Mouse (Mus musculus): ENCODE results near the gene S100a11. TPM values are rescaled to one million over a fixed set of nuclear protein-coding genes. Genes with fewer than 3 reads are reported as not detected.

S100a11 gene
- total and polyA plus RNA-seq, 3 experiments: 47.2 to 468 (median 75.2) TPM

GRCm38 (mm10) chr3:93497131-93497530, 23.2 kb upstream of the S100a11 start:
- dilution Hi-C loops (cut with MboI; ENCODE audit: extremely low pct_ligation_motif_present, extremely low pct_unique_long_range_greater_than_20kb, low sequenced_read_pairs) (no loop called here), in situ Hi-C loops (cut with MboI; ENCODE audit: low pct_ligation_motif_present, low pct_unique_long_range_greater_than_20kb, low sequenced_read_pairs) (loop anchor here (10.0 kb wide), 2 partner anchors 132 to 362 kb away; no protein-coding TSS in a partner anchor)
- H3K4me3 ChIP-seq (replicated peaks in 1 of 3; ENCODE audit: low read depth in 2 of 3, low read length in 2 of 3, poor library complexity in 1 of 3): no peak overlapping the region
- no peaks in the 10 kb centered on the region for H3K27me3 ChIP-seq (replicated peaks)
- no peak for DNase-seq (ENCODE audit: extremely low read depth)
- H3K36me3 ChIP-seq (replicated peaks in 1 of 2; ENCODE audit: control insufficient read depth in 1 of 2, insufficient read depth in 1 of 2, low read length in 1 of 2): no peaks in the 10 kb centered on the region
- TF ChIP-seq IRF4 (IDR thresholded peaks at IDR 0.05; ENCODE audit: low read depth, low read length) (no peak), MYC (IDR thresholded peaks at IDR 0.05; ENCODE audit: low read depth, low read length) (no peak), USF1 (IDR thresholded peaks at IDR 0.05; ENCODE audit: low read depth, low read length) (no peak), TBP (conservative IDR thresholded peaks at IDR 0.05; ENCODE audit: low read depth, low read length) (no peak), MAX (IDR thresholded peaks at IDR 0.05; ENCODE audit: low read length) (no peak), KAT2A (IDR thresholded peaks at IDR 0.05; ENCODE audit: insufficient replicate concordance, low read length) (no peak), ETS1 (conservative IDR thresholded peaks at IDR 0.05; ENCODE audit: low read depth, low read length) (no peak), RAD21 (IDR thresholded peaks at IDR 0.05; ENCODE audit: low read depth, low read length) (no peak), ZNF384 (IDR thresholded peaks at IDR 0.05; ENCODE audit: low read depth, low read length) (no peak)
- H3K9me3 ChIP-seq (replicated peaks; ENCODE audit: low read length): no peaks in the 10 kb centered on the region
- H3K79me2 ChIP-seq (replicated peaks; ENCODE audit: control insufficient read depth, extremely low read depth, insufficient read depth, poor library complexity, severe bottlenecking): no peaks in the 10 kb centered on the region
- H3K4me2 ChIP-seq (ENCODE audit: insufficient read depth, low read depth, poor library complexity, severe bottlenecking): no peak overlapping the region
- H3K9ac ChIP-seq (ENCODE audit: insufficient read depth, low read depth): no peak overlapping the region
- no peak overlapping the region for H3K27ac ChIP-seq (ENCODE audit: insufficient read depth, low read depth)
- peaks cover 0 to 9% of the 10 kb centered on the region in 2 experiments; a peak in 2 of 4 replicates for H3K4me1 ChIP-seq (ENCODE audit: control insufficient read depth in 1 of 2, insufficient read depth in 2 of 2)

GRCm38 (mm10) chr3:93499129-93499528, 21.2 kb upstream of the S100a11 start:
- TF ChIP-seq CHD1 (IDR thresholded peaks at IDR 0.05; ENCODE audit: low read depth, low read length): no peak
- TF ChIP-seq SMC3 (IDR thresholded peaks at IDR 0.05; ENCODE audit: low read depth, low read length): no peak
- TF ChIP-seq POLR2AphosphoS2 (IDR thresholded peaks at IDR 0.05; ENCODE audit: low read depth, low read length): no peak
- no peak for TF ChIP-seq CHD2 (IDR thresholded peaks at IDR 0.05; ENCODE audit: low read length)
- TF ChIP-seq JUND (conservative IDR thresholded peaks at IDR 0.05; ENCODE audit: low read depth, low read length): no peak
- no peak for TF ChIP-seq MAZ (IDR thresholded peaks at IDR 0.05; ENCODE audit: low read depth, low read length)
- TF ChIP-seq PAX5 (IDR thresholded peaks at IDR 0.05; ENCODE audit: low read length): no peak
- no peak for TF ChIP-seq USF2 (conservative IDR thresholded peaks at IDR 0.05; ENCODE audit: low read depth, low read length)
- no peak for TF ChIP-seq ETS1 (conservative IDR thresholded peaks at IDR 0.05; ENCODE audit: low read depth, low read length)
- TF ChIP-seq ZC3H11A (IDR thresholded peaks at IDR 0.05; ENCODE audit: low read depth, low read length): no peak
- TF ChIP-seq MEF2A (IDR thresholded peaks at IDR 0.05; ENCODE audit: borderline replicate concordance, low read depth, low read length): no peak
- TF ChIP-seq MXI1 (IDR thresholded peaks at IDR 0.05; ENCODE audit: low read depth, low read length): no peak
- no peak for TF ChIP-seq MAFK (IDR thresholded peaks at IDR 0.05; ENCODE audit: insufficient replicate concordance, low read length)
- TF ChIP-seq TCF12 (IDR thresholded peaks at IDR 0.05; ENCODE audit: low read depth, low read length): no peak
- no peak for TF ChIP-seq JUN (IDR thresholded peaks at IDR 0.05; ENCODE audit: insufficient read depth, low read depth, low read length)
- TF ChIP-seq USF1 (IDR thresholded peaks at IDR 0.05; ENCODE audit: low read depth, low read length): no peak
- no peak for TF ChIP-seq POLR2A (IDR thresholded peaks at IDR 0.05; ENCODE audit: low read depth, low read length)
- TF ChIP-seq ZMIZ1 (IDR thresholded peaks at IDR 0.05; ENCODE audit: low read depth, low read length): no peak
- no peak for TF ChIP-seq EP300 (IDR thresholded peaks at IDR 0.05; ENCODE audit: low read length)
- no peak for TF ChIP-seq E2F4 (IDR thresholded peaks at IDR 0.05; ENCODE audit: insufficient replicate concordance, low read depth, low read length)
- dilution Hi-C loops (cut with MboI; ENCODE audit: extremely low pct_ligation_motif_present, extremely low pct_unique_long_range_greater_than_20kb, low sequenced_read_pairs): no loop called here
- Histone ChIP-seq H3K27me3 (replicated peaks) (no peaks in the 10 kb centered on the region), H3K4me3 (replicated peaks in 1 of 3; ENCODE audit: low read depth in 2 of 3, low read length in 2 of 3, poor library complexity in 1 of 3) (no peak overlapping the region), H3K27ac (ENCODE audit: insufficient read depth, low read depth) (no peak overlapping the region), H3K9me3 (replicated peaks; ENCODE audit: low read length) (no peaks in the 10 kb centered on the region), H3K9ac (ENCODE audit: insufficient read depth, low read depth) (no peak overlapping the region), H3K4me2 (ENCODE audit: insufficient read depth, low read depth, poor library complexity, severe bottlenecking) (no peak overlapping the region), H3K79me2 (replicated peaks; ENCODE audit: control insufficient read depth, extremely low read depth, insufficient read depth, poor library complexity, severe bottlenecking) (no peaks in the 10 kb centered on the region), H3K4me1 (ENCODE audit: control insufficient read depth in 1 of 2, insufficient read depth in 2 of 2) (peaks cover 0 to 9% of the 10 kb centered on the region in 2 experiments; a peak in 2 of 4 replicates), H3K36me3 (replicated peaks in 1 of 2; ENCODE audit: control insufficient read depth in 1 of 2, insufficient read depth in 1 of 2, low read length in 1 of 2) (no peaks in the 10 kb centered on the region)
- DNase-seq (ENCODE audit: extremely low read depth): no peak
- in situ Hi-C loops (cut with MboI; ENCODE audit: low pct_ligation_motif_present, low pct_unique_long_range_greater_than_20kb, low sequenced_read_pairs): loop anchor here (10.0 kb wide), 2 partner anchors 134 to 364 kb away; no protein-coding TSS in a partner anchor

All from CH12.LX (cell line).